Mouse (Mus musculus): ENCODE results near the gene Arhgef5. TPM values are rescaled to one million over a fixed set of nuclear protein-coding genes. Genes with fewer than 3 reads are reported as not detected.

Arhgef5 gene
- polyA plus RNA-seq, 1 experiment from 2014 or later: 4.3 TPM

DNA sequence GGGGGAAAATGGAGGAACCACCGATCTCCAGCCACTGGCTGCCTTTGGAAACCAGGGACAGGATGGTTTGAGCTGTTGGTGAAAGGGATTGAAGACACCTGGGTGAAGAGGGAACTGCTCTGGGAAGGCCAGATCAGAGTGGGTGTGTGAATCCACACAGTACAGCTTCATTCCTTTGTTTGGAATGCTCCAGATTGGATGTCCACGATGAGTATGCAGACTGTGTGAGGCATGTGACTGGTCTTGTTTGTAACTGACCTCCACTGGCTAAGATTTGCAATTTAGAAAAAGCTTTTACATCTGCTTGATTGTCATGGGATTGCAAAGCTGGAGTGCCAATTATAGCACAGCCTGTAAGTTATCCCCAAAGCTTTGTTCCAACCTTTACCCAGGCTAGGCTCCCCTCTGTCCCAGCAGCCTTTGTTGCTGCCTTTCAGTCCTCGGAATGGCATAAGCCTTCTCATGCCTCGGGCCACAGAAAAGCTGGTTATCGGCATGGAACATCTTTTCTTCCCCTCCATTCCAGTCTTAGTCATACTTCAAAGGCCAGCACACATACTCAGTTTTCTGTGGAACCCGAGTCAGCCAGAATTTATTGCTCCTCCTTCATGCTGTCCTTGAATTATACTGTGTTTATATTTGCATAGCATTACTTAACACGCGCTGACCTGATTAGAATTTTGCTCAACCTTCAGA lies 47.7 kb downstream of the Arhgef5 start:
- DNase-seq (ENCODE audit: low spot score): no peak

DNA sequence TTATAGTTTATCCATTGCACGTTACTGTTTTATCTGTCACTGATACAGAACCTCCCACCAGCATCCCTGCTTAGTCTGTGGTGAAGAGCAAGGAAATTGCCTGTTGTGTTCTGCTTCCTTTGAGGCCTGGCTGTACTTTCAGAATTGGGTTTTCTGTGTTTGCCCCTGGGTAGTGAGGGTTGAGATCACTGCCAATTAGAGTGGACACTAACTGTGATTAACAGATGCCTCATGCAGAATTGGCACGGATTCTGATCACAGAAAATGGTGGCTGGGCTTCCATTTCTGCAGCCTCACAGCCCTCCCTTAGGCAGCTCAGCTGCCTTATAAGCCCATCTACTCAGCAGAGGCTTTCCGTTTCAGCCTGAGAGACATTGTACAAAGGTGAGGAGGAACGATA lies 68.1 kb downstream of the Arhgef5 start:
- no peak for DNase-seq (ENCODE audit: low spot score)

GRCm38 (mm10) chr6:43335619-43336234 lies 70.3 kb downstream of the Arhgef5 start:
- DNase-seq (ENCODE audit: low spot score): peak; percentile 24

- DNase-seq (ENCODE audit: low spot score): no peak
Measured at GRCm38 (mm10) chr6:43337491-43337961, 72.1 kb downstream of the Arhgef5 start.

DNA sequence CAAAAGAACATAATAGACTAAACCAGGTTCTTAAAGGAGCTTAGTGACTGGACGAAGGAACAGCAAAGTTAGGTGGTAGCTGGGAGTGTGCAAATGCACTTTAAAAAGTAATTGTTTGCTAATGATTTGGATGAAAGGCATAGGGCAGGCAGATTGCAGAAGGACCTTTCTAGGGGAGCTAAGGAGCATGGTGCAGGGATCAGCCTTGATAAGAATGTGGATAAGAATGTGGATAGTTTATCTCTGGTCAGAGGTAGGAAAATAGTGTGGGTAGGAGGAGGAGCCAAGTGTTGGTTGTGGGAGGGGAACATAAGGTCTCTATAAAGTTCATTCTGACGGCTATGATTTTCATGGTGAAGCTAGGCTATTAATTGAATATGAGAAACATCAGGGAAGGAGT lies 73.4 kb downstream of the Arhgef5 start:
- no peak for DNase-seq (ENCODE audit: low spot score)

Other genes starting within 250 kb of the Arhgef5 start
- gene Olfr441, start 159.2 kb upstream of the Arhgef5 start, polyA plus RNA-seq (2015; fragmentation: Nextera tagmentation; extraction: Ambion mirVana): not detected in 2 replicates
- gene Olfr237-ps1, start 119.0 kb upstream of the Arhgef5 start, polyA plus RNA-seq (2015; fragmentation: Nextera tagmentation; extraction: Ambion mirVana): not detected in 2 replicates
- not detected in 2 replicates for gene Olfr437, start 102.3 kb upstream of the Arhgef5 start, polyA plus RNA-seq (2015; fragmentation: Nextera tagmentation; extraction: Ambion mirVana)
- gene Olfr13, start 93.4 kb upstream of the Arhgef5 start, polyA plus RNA-seq (2015; fragmentation: Nextera tagmentation; extraction: Ambion mirVana): not detected in 2 replicates
- not detected in 2 replicates for gene Olfr435, start 68.4 kb upstream of the Arhgef5 start, polyA plus RNA-seq (2015; fragmentation: Nextera tagmentation; extraction: Ambion mirVana)
- gene Olfr434, start 52.6 kb upstream of the Arhgef5 start, polyA plus RNA-seq (2015; fragmentation: Nextera tagmentation; extraction: Ambion mirVana): not detected in 2 replicates
- 0.08 TPM in 1 of 2 replicates, not detected in the other for gene Olfr47, start 34.1 kb upstream of the Arhgef5 start, polyA plus RNA-seq (2015; fragmentation: Nextera tagmentation; extraction: Ambion mirVana)
- gene Nobox, start 44.0 kb downstream of the Arhgef5 start, polyA plus RNA-seq (2015; fragmentation: Nextera tagmentation; extraction: Ambion mirVana): 0.07 and 0.15 TPM in 2 replicates

Data from thymus, postnatal 0 days (tissue).